16 mouse cellular contexts compared by ENCODE assay signal in genomic region chr10:76636601-76637000, GRCm38 (mm10). TPM values are rescaled to one million over a fixed set of nuclear protein-coding genes. Genes with fewer than 3 reads are reported as not detected.
A peak's percentile ranks its signal among the peaks of the same experiment; 100 is the strongest.
DNase-seq lines count a peak whose midpoint lies in the region; ATAC-seq and TF ChIP-seq lines count a peak whose summit lies in the region.
"Had no signal": no experiment of that assay in that cellular context is flagged by ENCODE, and none has a peak within 500 bp of the region (broad histone marks: within the 10 kb centered on the region; RNA-seq: fewer than 3 reads in every experiment).

No protein-coding gene starts in this region.

- peaks cover 26% of the 10 kb centered on the region for H3K4me1 ChIP-seq in forebrain, embryonic 10.5 days
- no peaks in the 10 kb centered on the region for H3K4me1 ChIP-seq in forebrain, postnatal 0 days (ENCODE audit: insufficient read depth)
- H3K4me1 ChIP-seq in hindbrain, embryonic 12.5 days = no peaks in the 10 kb centered on the region
- no peaks in the 10 kb centered on the region for H3K4me1 ChIP-seq in hindbrain, embryonic 13.5 days (replicated peaks)
- peaks cover 38% of the 10 kb centered on the region for H3K4me1 ChIP-seq in embryonic facial prominence, embryonic 14.5 days (ENCODE audit: control insufficient read depth, insufficient read depth, low read length)
- peaks cover 43% of the 10 kb centered on the region for H3K4me1 ChIP-seq in limb, embryonic 13.5 days
- H3K4me1 ChIP-seq: midbrain, embryonic 15.5 days had no signal

- no peak overlapping the region for H3K9ac ChIP-seq in forebrain, postnatal 0 days
- no peak overlapping the region for H3K9ac ChIP-seq in hindbrain, embryonic 12.5 days
- H3K9ac ChIP-seq in hindbrain, embryonic 13.5 days = no peak overlapping the region
- no peak overlapping the region for H3K9ac ChIP-seq in embryonic facial prominence, embryonic 14.5 days (ENCODE audit: low read depth, low read length)
- H3K9ac ChIP-seq in limb, embryonic 13.5 days = no peak overlapping the region
- H3K9ac ChIP-seq: forebrain, embryonic 12.5 days; midbrain, embryonic 15.5 days had no signal

- peak overlapping the region; percentile 66 for H3K27ac ChIP-seq in forebrain, embryonic 10.5 days
- no peak overlapping the region for H3K27ac ChIP-seq in forebrain, postnatal 0 days (ENCODE audit: low read depth, low read length)
- H3K27ac ChIP-seq in hindbrain, embryonic 12.5 days = 0 out of 2 replicates have a peak overlapping the region, but pooled peaks have one; percentile 48
- no peak overlapping the region for H3K27ac ChIP-seq in hindbrain, embryonic 13.5 days
- peak overlapping the region; percentile 80 for H3K27ac ChIP-seq in embryonic facial prominence, embryonic 14.5 days (replicated peaks; ENCODE audit: low read depth, low read length)
- peak overlapping the region; percentile 86 for H3K27ac ChIP-seq in limb, embryonic 13.5 days
- H3K27ac ChIP-seq: forebrain, embryonic 12.5 days; left cerebral cortex, adult 2 months; macrophage; midbrain, embryonic 15.5 days had no signal

- no peaks in the 10 kb centered on the region for H3K27me3 ChIP-seq in forebrain, embryonic 10.5 days (ENCODE audit: poor library complexity, severe bottlenecking)
- no peaks in the 10 kb centered on the region for H3K27me3 ChIP-seq in forebrain, postnatal 0 days (ENCODE audit: insufficient read depth, low read length)
- H3K27me3 ChIP-seq in hindbrain, embryonic 12.5 days = no peaks in the 10 kb centered on the region
- H3K27me3 ChIP-seq in hindbrain, embryonic 13.5 days = no peaks in the 10 kb centered on the region
- no peaks in the 10 kb centered on the region for H3K27me3 ChIP-seq in embryonic facial prominence, embryonic 14.5 days (replicated peaks; ENCODE audit: control insufficient read depth, insufficient read depth, low read length)
- H3K27me3 ChIP-seq in limb, embryonic 13.5 days = no peaks in the 10 kb centered on the region
- H3K27me3 ChIP-seq: forebrain, embryonic 12.5 days; midbrain, embryonic 15.5 days had no signal

- TF ChIP-seq CTCF in forebrain, postnatal 0 days (IDR thresholded peaks at IDR 0.05; ENCODE audit: low read depth) = no peak

- no peaks in the 10 kb centered on the region for H3K9me3 ChIP-seq in forebrain, embryonic 10.5 days
- no peaks in the 10 kb centered on the region for H3K9me3 ChIP-seq in forebrain, postnatal 0 days (ENCODE audit: low read length)
- H3K9me3 ChIP-seq in hindbrain, embryonic 12.5 days (replicated peaks) = no peaks in the 10 kb centered on the region
- no peaks in the 10 kb centered on the region for H3K9me3 ChIP-seq in hindbrain, embryonic 13.5 days
- no peaks in the 10 kb centered on the region for H3K9me3 ChIP-seq in embryonic facial prominence, embryonic 14.5 days (ENCODE audit: control insufficient read depth, low read length)
- H3K9me3 ChIP-seq in limb, embryonic 13.5 days = no peaks in the 10 kb centered on the region
- H3K9me3 ChIP-seq: forebrain, embryonic 12.5 days; midbrain, embryonic 15.5 days had no signal

- ATAC-seq in forebrain, postnatal 0 days = no peak
- ATAC-seq in hindbrain, embryonic 12.5 days (ENCODE audit: low FRiP score) = no peak
- no peak for ATAC-seq in hindbrain, embryonic 13.5 days (ENCODE audit: low FRiP score)
- ATAC-seq in embryonic facial prominence, embryonic 14.5 days (ENCODE audit: low read depth) = no peak
- no peak for ATAC-seq in limb, embryonic 13.5 days (ENCODE audit: low FRiP score, low read depth)
- ATAC-seq: inflammation-experienced regulatory T-cells, adult 6 months; midbrain, embryonic 15.5 days had no signal

- H3K4me3 ChIP-seq in forebrain, embryonic 10.5 days = no peak overlapping the region
- H3K4me3 ChIP-seq in forebrain, postnatal 0 days (ENCODE audit: low read depth, low read length) = no peak overlapping the region
- no peak overlapping the region for H3K4me3 ChIP-seq in hindbrain, embryonic 12.5 days
- H3K4me3 ChIP-seq in hindbrain, embryonic 13.5 days = no peak overlapping the region
- no peak overlapping the region for H3K4me3 ChIP-seq in embryonic facial prominence, embryonic 14.5 days (ENCODE audit: low read depth, low read length)
- H3K4me3 ChIP-seq in limb, embryonic 13.5 days = no peak overlapping the region
- H3K4me3 ChIP-seq: forebrain, embryonic 12.5 days; left cerebral cortex, adult 2 months; midbrain, embryonic 15.5 days had no signal

- no peaks in the 10 kb centered on the region for H3K36me3 ChIP-seq in forebrain, embryonic 10.5 days (replicated peaks)
- no peaks in the 10 kb centered on the region for H3K36me3 ChIP-seq in forebrain, postnatal 0 days (ENCODE audit: insufficient read depth)
- no peaks in the 10 kb centered on the region for H3K36me3 ChIP-seq in hindbrain, embryonic 12.5 days
- H3K36me3 ChIP-seq in hindbrain, embryonic 13.5 days = no peaks in the 10 kb centered on the region
- H3K36me3 ChIP-seq in embryonic facial prominence, embryonic 14.5 days (ENCODE audit: control insufficient read depth, insufficient read depth, low read length) = no peaks in the 10 kb centered on the region
- H3K36me3 ChIP-seq in limb, embryonic 13.5 days = no peaks in the 10 kb centered on the region
- H3K36me3 ChIP-seq: forebrain, embryonic 12.5 days; midbrain, embryonic 15.5 days had no signal

- no peak for DNase-seq in forebrain, embryonic 10.5 days (ENCODE audit: extremely low spot score, low spot score)
- DNase-seq in forebrain, postnatal 0 days = no peak
- DNase-seq in embryonic facial prominence, embryonic 14.5 days (ENCODE audit: low spot score) = no peak
- DNase-seq in urinary bladder, postnatal 14 days (ENCODE audit: low spot score) = no peak
- DNase-seq in layer of hippocampus, postnatal 10 days (ENCODE audit: low spot score in 2 of 2) = no peak
- DNase-seq: cerebellum, adult 18-20 months had no signal

- 86% methylated on average over 4 of the region's 4 CpGs for WGBS in forebrain, embryonic 10.5 days
- 92% methylated on average over 4 of the region's 4 CpGs for WGBS in forebrain, postnatal 0 days
- WGBS in hindbrain, embryonic 12.5 days = 90% methylated on average over 4 of the region's 4 CpGs
- WGBS in hindbrain, embryonic 13.5 days = 83% methylated on average over 4 of the region's 4 CpGs
- 83% methylated on average over 4 of the region's 4 CpGs for WGBS in embryonic facial prominence, embryonic 14.5 days
- 82% methylated on average over 4 of the region's 4 CpGs for WGBS in limb, embryonic 13.5 days

- no peak overlapping the region for H3K4me2 ChIP-seq in forebrain, postnatal 0 days (ENCODE audit: low read depth)
- H3K4me2 ChIP-seq in hindbrain, embryonic 12.5 days (replicated peaks) = no peak overlapping the region
- H3K4me2 ChIP-seq in hindbrain, embryonic 13.5 days = no peak overlapping the region
- H3K4me2 ChIP-seq in embryonic facial prominence, embryonic 14.5 days (ENCODE audit: low read depth, low read length) = no peak overlapping the region
- no peak overlapping the region for H3K4me2 ChIP-seq in limb, embryonic 13.5 days (replicated peaks)
- H3K4me2 ChIP-seq: forebrain, embryonic 12.5 days; liver, embryonic 11.5 days; midbrain, embryonic 15.5 days had no signal

RNA-seq across cellular contexts. Expression of gene Col6a2, which starts 13.2 kb away (rescaled TPM):
- polyA plus RNA-seq in forebrain, embryonic 10.5 days (2016; fragmentation: Nextera tagmentation; extraction: Ambion mirVana) = 5.4 and 5.9 TPM in 2 replicates
- 13.5 and 21.5 TPM in 2 replicates for total RNA-seq in forebrain, postnatal 0 days (2014; rRNA removed)
- polyA plus RNA-seq in forebrain, postnatal 0 days (2015; fragmentation: Nextera tagmentation; extraction: Ambion mirVana) = 10.4 and 11.6 TPM in 2 replicates
- 53.0 and 68.6 TPM in 2 replicates for polyA plus RNA-seq in hindbrain, embryonic 12.5 days (2016; fragmentation: Nextera tagmentation; extraction: Ambion mirVana)
- 23.5 and 27.6 TPM in 2 replicates for polyA plus RNA-seq in hindbrain, embryonic 13.5 days (2015; fragmentation: Nextera tagmentation; extraction: Ambion mirVana)
- polyA plus RNA-seq in embryonic facial prominence, embryonic 14.5 days (2014; fragmentation: Nextera tagmentation; extraction: Ambion mirVana) = 243 TPM in 2 replicates
- polyA plus RNA-seq in limb, embryonic 13.5 days (2015; fragmentation: Nextera tagmentation; extraction: Ambion mirVana) = 126 and 128 TPM in 2 replicates
- total RNA-seq in layer of hippocampus, postnatal 10 days (2021) = 10 to 100 TPM; 15.6 to 17.8 TPM
- total RNA-seq: CH12.LX had no signal
- polyA plus RNA-seq: inflammation-experienced regulatory T-cells, adult 6 months had no signal

Comparison
In these comparisons a context has a peak if more than half of its experiments do, and no peak if none do; other contexts are left out.
1. H3K27ac ChIP-seq: peak in forebrain, embryonic 10.5 days (single experiment), hindbrain, embryonic 12.5 days (single experiment), embryonic facial prominence, embryonic 14.5 days (single experiment) and limb, embryonic 13.5 days (single experiment); none in forebrain, postnatal 0 days (single experiment) and hindbrain, embryonic 13.5 days (single experiment).